Mouse (Mus musculus) lung, embryonic 14.5 days (tissue): ENCODE data around the gene Fads6. TPM values are rescaled to one million over a fixed set of nuclear protein-coding genes. Genes with fewer than 3 reads are reported as not detected.

Source experiments
- ATAC-seq: fragments of 200-750 bp; cut with Nextera tagmentation; 2 replicates; pipeline ENCODE4 v1.8.0; 2017; ENCODE audit warnings: mild to moderate bottlenecking, moderate TSS enrichment, moderate library complexity; ENCODE audit not compliant: insufficient read depth
- DNase-seq: peaks from one replicate; pipeline ENCODE4 v3.0.0-alpha.2; 2015
- H3K27ac ChIP-seq: fragments of 300-500 bp; sonication (generic); 2 replicates; pipeline ENCODE4 v1.5.1; 2014; ENCODE audit warnings: low read depth, mild to moderate bottlenecking, moderate library complexity
- H3K27me3 ChIP-seq: fragments of 300-500 bp; sonication (generic); 2 replicates; pipeline ENCODE4 v1.6.1; 2014; ENCODE audit warnings: low read length, control low read depth; ENCODE audit not compliant: insufficient read depth
- H3K36me3 ChIP-seq: fragments of 300-500 bp; sonication (generic); 2 replicates; pipeline ENCODE4 v1.6.1; 2014; ENCODE audit warnings: control low read depth; ENCODE audit not compliant: insufficient read depth
- H3K4me1 ChIP-seq: fragments of 300-500 bp; sonication (generic); 2 replicates; pipeline ENCODE4 v1.6.1; 2014; ENCODE audit warnings: antibody characterized with exemption, control low read depth; ENCODE audit not compliant: insufficient read depth
- H3K4me2 ChIP-seq: fragments of 300-500 bp; sonication (generic); 2 replicates; pipeline ENCODE4 v1.6.1; 2014; ENCODE audit warnings: mild to moderate bottlenecking
- H3K4me3 ChIP-seq: fragments of 300-500 bp; sonication (generic); 2 replicates; pipeline ENCODE4 v1.5.1; 2014; ENCODE audit warnings: low read depth, low read length
- H3K9ac ChIP-seq: fragments of 300-500 bp; sonication (generic); 2 replicates; pipeline ENCODE4 v1.6.1; 2014
- H3K9me3 ChIP-seq: fragments of 300-500 bp; sonication (generic); 2 replicates; pipeline ENCODE4 v1.6.1; 2016; ENCODE audit warnings: low read depth, low read length, control low read depth
- CTCF ChIP-seq: IDR thresholded peaks from 2 replicates; pipeline ENCODE4 v1.5.1; 2016; ENCODE audit warnings: antibody characterized with exemption, low read depth
- WGBS: fragments of 180-500 bp; shearing (Covaris S2); extraction: QIAGEN DNeasy Blood & Tissue Kit; methylation state at CpG from one replicate; pipeline ENCODE4 v1.1.7; 2014; 5-methylcytosine and 5-hydroxymethylcytosine counted together
- polyA plus RNA-seq: library from polyadenylated mRNA; unstranded; fragments of >200 nt; fragmentation: Nextera tagmentation; extraction: Ambion mirVana; gene quantifications from 2 replicates; pipeline ENCODE4 v1.2.1, GENCODE M21; 2014

The Fads6 gene
- polyA plus RNA-seq, result 0.14 and 0.18 TPM in 2 replicates

- H3K36me3 ChIP-seq, result no peaks in the 10 kb centered on the region
- 1% methylated on average over 44 of the region's 44 CpGs for WGBS
- peaks cover 4% of the 10 kb centered on the region; the same call in 1 of the 2 replicates for H3K4me1 ChIP-seq
- no peak within 1 kb of the TSS for H3K27ac ChIP-seq
- H3K27me3 ChIP-seq, result peaks cover 26% of the 10 kb centered on the region
- DNase-seq (peak; percentile 50), ATAC-seq (peak; percentile 62)
- peak; percentile 60 for TF ChIP-seq CTCF
- no peaks in the 10 kb centered on the region for H3K9me3 ChIP-seq
- peak within 1 kb of the TSS; percentile 5 for H3K9ac ChIP-seq
- H3K4me3 ChIP-seq, result peak within 1 kb of the TSS; percentile 33
- peak within 1 kb of the TSS; percentile 60 for H3K4me2 ChIP-seq
Measured at GRCm38 (mm10) chr11:115297214-115297826, at the start of gene Fads6. TSS of gene Fads6 (minus strand) at chr11:115297663.

GRCm38 (mm10) chr11:115345515-115345914 is 48.1 kb upstream of the Fads6 start:
- H3K27ac ChIP-seq, result no peak overlapping the region

GRCm38 (mm10) chr11:115344967-115345366 is 47.5 kb upstream of the Fads6 start:
- Histone ChIP-seq H3K4me2 (no peak overlapping the region), H3K27ac (no peak overlapping the region), H3K9me3 (no peaks in the 10 kb centered on the region), H3K4me3 (no peak overlapping the region), H3K27me3 (peaks cover 18% of the 10 kb centered on the region; the same call in 1 of the 2 replicates), H3K36me3 (no peaks in the 10 kb centered on the region), H3K9ac (no peak overlapping the region), H3K4me1 (no peaks in the 10 kb centered on the region)
- DNase-seq (no peak), ATAC-seq (no peak)
- 14% methylated on average over 12 of the region's 12 CpGs for WGBS
- no peak for TF ChIP-seq CTCF

More at GRCm38 (mm10) chr11:115345515-115345914, 48.1 kb upstream of the Fads6 start:
- H3K4me2 ChIP-seq, result no peak overlapping the region
- DNase-seq (peak; percentile 67), ATAC-seq (no peak)
- no peak overlapping the region for H3K4me3 ChIP-seq
- WGBS, result 16% methylated on average over 7 of the region's 7 CpGs
- TF ChIP-seq CTCF, result no peak
- no peaks in the 10 kb centered on the region for H3K9me3 ChIP-seq
- no peaks in the 10 kb centered on the region for H3K36me3 ChIP-seq
- H3K4me1 ChIP-seq, result no peaks in the 10 kb centered on the region
- H3K27me3 ChIP-seq, result peaks cover 18% of the 10 kb centered on the region; the same call in 1 of the 2 replicates
- no peak overlapping the region for H3K9ac ChIP-seq

GRCm38 (mm10) chr11:115341866-115342265 is 44.4 kb upstream of the Fads6 start:
- Histone ChIP-seq H3K9me3 (no peaks in the 10 kb centered on the region), H3K27ac (no peak overlapping the region), H3K36me3 (no peaks in the 10 kb centered on the region), H3K27me3 (peaks cover 29% of the 10 kb centered on the region; the same call in 1 of the 2 replicates), H3K4me2 (no peak overlapping the region), H3K4me1 (no peaks in the 10 kb centered on the region), H3K9ac (no peak overlapping the region), H3K4me3 (no peak overlapping the region)
- ATAC-seq (no peak), DNase-seq (no peak)
- WGBS, result 65% methylated on average over 6 of the region's 6 CpGs
- TF ChIP-seq CTCF, result no peak

GRCm38 (mm10) chr11:115341246-115341645 is 43.8 kb upstream of the Fads6 start:
- DNase-seq (no peak), ATAC-seq (no peak)
- Histone ChIP-seq H3K4me1 (no peaks in the 10 kb centered on the region), H3K36me3 (no peaks in the 10 kb centered on the region), H3K4me2 (no peak overlapping the region), H3K9me3 (no peaks in the 10 kb centered on the region), H3K4me3 (no peak overlapping the region), H3K27ac (no peak overlapping the region), H3K27me3 (peaks cover 33% of the 10 kb centered on the region), H3K9ac (no peak overlapping the region)
- 58% methylated on average over 2 of the region's 2 CpGs for WGBS
- TF ChIP-seq CTCF, result no peak

GRCm38 (mm10) chr11:115337826-115338225 is 40.4 kb upstream of the Fads6 start:
- H3K27me3 ChIP-seq, result peaks cover 48% of the 10 kb centered on the region
- ATAC-seq, result no peak
- 28% methylated on average over 1 of the region's 1 CpGs for WGBS

GRCm38 (mm10) chr11:115337350-115337749 is 39.9 kb upstream of the Fads6 start:
- no peaks in the 10 kb centered on the region for H3K4me1 ChIP-seq
- no peak overlapping the region for H3K4me3 ChIP-seq
- H3K4me2 ChIP-seq, result no peak overlapping the region
- ATAC-seq, result no peak
- H3K27me3 ChIP-seq, result peaks cover 53% of the 10 kb centered on the region
- H3K36me3 ChIP-seq, result no peaks in the 10 kb centered on the region
- no peak overlapping the region for H3K27ac ChIP-seq
- no peaks in the 10 kb centered on the region for H3K9me3 ChIP-seq
- no peak overlapping the region for H3K9ac ChIP-seq
- 33% methylated on average over 3 of the region's 3 CpGs for WGBS
- no peak for DNase-seq
- TF ChIP-seq CTCF, result no peak

More at GRCm38 (mm10) chr11:115337826-115338225, 40.4 kb upstream of the Fads6 start:
- no peak overlapping the region for H3K4me2 ChIP-seq
- H3K27ac ChIP-seq, result no peak overlapping the region
- no peak for DNase-seq
- H3K9me3 ChIP-seq, result no peaks in the 10 kb centered on the region
- no peaks in the 10 kb centered on the region for H3K4me1 ChIP-seq
- H3K36me3 ChIP-seq, result no peaks in the 10 kb centered on the region
- no peak overlapping the region for H3K4me3 ChIP-seq
- no peak overlapping the region for H3K9ac ChIP-seq
- no peak for TF ChIP-seq CTCF
